Mouse (Mus musculus) erythroblast, embryonic 14.5 days (primary cell): Measurements from ENCODE around the gene Acvr1b.

ENCODE experiments used
- GATA1 ChIP-seq: IDR thresholded peaks from 2 replicates; pipeline ENCODE4 v1.6.1; 2012; ENCODE audit warnings: low read length, inconsistent platforms, mixed read lengths
- TAL1 ChIP-seq: IDR thresholded peaks from 3 replicates; pipeline ENCODE4 v1.6.1; 2012; ENCODE audit warnings: low read length, inconsistent platforms, mixed read lengths

GRCm38 (mm10) chr15:101196961-101197360 is 23.1 kb downstream of the Acvr1b start:
- TF ChIP-seq TAL1, result no peak
- no peak for TF ChIP-seq GATA1
